Mouse (Mus musculus) neural tube, embryonic 15.5 days (tissue): Measurements from ENCODE around the gene Zfp961. TPM values are rescaled to one million over a fixed set of nuclear protein-coding genes. Genes with fewer than 3 reads are reported as not detected.
"Not testable (repeated sequence)": the region's sequence is repeated elsewhere in the genome, so short reads cannot be mapped to it uniquely, and the experiment has no call there.

ENCODE experiments used
- ATAC-seq: fragments of 200-750 bp; cut with Nextera tagmentation; 2 replicates; pipeline ENCODE4 v1.8.0; 2017; ENCODE audit warnings: mild to moderate bottlenecking, moderate TSS enrichment, moderate library complexity; ENCODE audit not compliant: low FRiP score
- H3K27ac ChIP-seq: fragments of 300-500 bp; sonication (generic); replicated peaks from 2 replicates; pipeline ENCODE4 v1.5.1; 2015; ENCODE audit warnings: mild to moderate bottlenecking, inconsistent platforms
- H3K27me3 ChIP-seq: fragments of 300-500 bp; sonication (generic); replicated peaks from 2 replicates; pipeline ENCODE4 v1.6.1; 2015; ENCODE audit warnings: inconsistent platforms
- H3K36me3 ChIP-seq: fragments of 300-500 bp; sonication (generic); 2 replicates; pipeline ENCODE4 v1.6.1; 2015; ENCODE audit warnings: inconsistent platforms
- H3K4me1 ChIP-seq: fragments of 300-500 bp; sonication (generic); 2 replicates; pipeline ENCODE4 v1.6.1; 2015; ENCODE audit warnings: inconsistent platforms
- H3K4me2 ChIP-seq: fragments of 300-500 bp; sonication (generic); 2 replicates; pipeline ENCODE4 v1.6.1; 2015; ENCODE audit warnings: inconsistent platforms, mild to moderate bottlenecking, moderate library complexity
- H3K4me3 ChIP-seq: fragments of 300-500 bp; sonication (generic); replicated peaks from 2 replicates; pipeline ENCODE4 v1.5.1; 2015; ENCODE audit warnings: mild to moderate bottlenecking, inconsistent platforms
- H3K9ac ChIP-seq: fragments of 300-500 bp; sonication (generic); replicated peaks from 2 replicates; pipeline ENCODE4 v1.6.1; 2015; ENCODE audit warnings: mild to moderate bottlenecking, inconsistent platforms
- H3K9me3 ChIP-seq: fragments of 300-500 bp; sonication (generic); replicated peaks from 2 replicates; pipeline ENCODE4 v1.6.1; 2016; ENCODE audit warnings: inconsistent platforms
- WGBS: fragments of 180-500 bp; shearing (Covaris S2); methylation state at CpG from one replicate; pipeline ENCODE4 v1.1.7; 2015; ENCODE audit warnings: mixed read lengths; 5-methylcytosine and 5-hydroxymethylcytosine counted together
- polyA plus RNA-seq: library from polyadenylated mRNA; unstranded; fragments of >200 nt; fragmentation: Nextera tagmentation; extraction: Ambion mirVana; gene quantifications from 2 replicates; pipeline ENCODE4 v1.2.1, GENCODE M21; 2015

The Zfp961 gene
- polyA plus RNA-seq, 1 experiment from 2014 or later, result 13.8 TPM

DNA sequence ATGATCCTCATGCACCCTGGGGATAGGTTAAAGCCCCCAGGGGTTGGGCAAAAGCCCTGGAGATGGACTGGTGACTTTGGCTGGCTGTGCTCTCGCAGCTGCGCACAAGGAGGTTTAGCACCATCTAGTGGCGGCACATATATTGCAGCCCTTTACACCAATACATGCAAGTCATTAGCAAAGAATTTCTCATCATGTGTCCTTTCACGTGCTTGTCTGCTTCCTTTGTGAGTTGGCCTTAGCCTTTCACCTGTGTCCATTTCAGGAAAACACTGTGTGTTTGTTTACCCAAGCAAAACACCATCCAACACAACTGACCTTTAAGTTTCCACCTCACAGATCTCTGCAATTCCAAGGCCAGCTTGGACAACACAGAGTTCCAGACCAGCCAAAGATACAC, 82.1 kb downstream of the Zfp961 start:
- not testable (repeated sequence) for ATAC-seq, H3K4me1 ChIP-seq, H3K9me3 ChIP-seq, H3K9ac ChIP-seq, H3K4me2 ChIP-seq, H3K4me3 ChIP-seq, H3K27me3 ChIP-seq, H3K36me3 ChIP-seq, H3K27ac ChIP-seq
- 45% methylated on average over 4 of the region's 4 CpGs for WGBS

GRCm38 (mm10) chr8:72040918-72041317, 90.1 kb downstream of the Zfp961 start, which contains the start of gene Olfr372:
Olfr372 (plus strand) TSS chr8:72041218.
- H3K27ac ChIP-seq, H3K9ac ChIP-seq, ATAC-seq, H3K9me3 ChIP-seq, H3K4me3 ChIP-seq, H3K36me3 ChIP-seq, H3K4me1 ChIP-seq, H3K4me2 ChIP-seq, H3K27me3 ChIP-seq: not testable (repeated sequence)
- 79% methylated on average over 4 of the region's 4 CpGs for WGBS

GRCm38 (mm10) chr8:72042493-72042892, 91.7 kb downstream of the Zfp961 start:
- no peak for ATAC-seq
- no peak overlapping the region for H3K4me3 ChIP-seq
- 81% methylated on average over 1 of the region's 1 CpGs for WGBS
- no peaks in the 10 kb centered on the region for H3K4me1 ChIP-seq
- no peaks in the 10 kb centered on the region for H3K9me3 ChIP-seq
- H3K36me3 ChIP-seq, result no peaks in the 10 kb centered on the region
- no peak overlapping the region for H3K27ac ChIP-seq
- no peak overlapping the region for H3K9ac ChIP-seq
- no peak overlapping the region for H3K4me2 ChIP-seq
- H3K27me3 ChIP-seq, result no peaks in the 10 kb centered on the region

Other genes with a start within 250 kb of the Zfp961 start
- 0.56 and 1.3 TPM in 2 replicates for gene B3gnt3, start 249.2 kb upstream of the Zfp961 start, polyA plus RNA-seq
- 81.2 and 85.0 TPM in 2 replicates for gene Fcho1, start 225.3 kb upstream of the Zfp961 start, polyA plus RNA-seq
- 7.4 and 9.4 TPM in 2 replicates for gene Zfp709, start 69.0 kb upstream of the Zfp961 start, polyA plus RNA-seq
- 13.5 and 17.1 TPM in 2 replicates for gene Zfp882, start 42.4 kb upstream of the Zfp961 start, polyA plus RNA-seq
- 33.5 and 35.1 TPM in 2 replicates for gene Zfp617, start 42.4 kb upstream of the Zfp961 start, polyA plus RNA-seq
- gene Cyp4f18, start 58.6 kb downstream of the Zfp961 start, polyA plus RNA-seq, result 1.2 and 1.3 TPM in 2 replicates
- gene Olfr372, start 90.2 kb downstream of the Zfp961 start, polyA plus RNA-seq, result not detected in 2 replicates
- gene Olfr373, start 132.1 kb downstream of the Zfp961 start, polyA plus RNA-seq, result 0.04 TPM in 1 of 2 replicates, not detected in the other
- gene Olfr374, start 156.0 kb downstream of the Zfp961 start, polyA plus RNA-seq, result 0.03 TPM in 2 replicates
- gene Tpm4, start 183.9 kb downstream of the Zfp961 start, polyA plus RNA-seq, result 156 and 231 TPM in 2 replicates
- gene Rab8a, start 210.2 kb downstream of the Zfp961 start, polyA plus RNA-seq, result 76.7 and 96.5 TPM in 2 replicates
- gene Hsh2d, start 238.6 kb downstream of the Zfp961 start, polyA plus RNA-seq, result 0.70 TPM in 1 of 2 replicates, not detected in the other